Mouse (Mus musculus) retina, adult 2 months (tissue): ENCODE measurements around the gene Phgdh.

Experiments used
- DNase-seq: peaks from one replicate; pipeline ENCODE4 v3.0.0-alpha.2; 2012; ENCODE audit warnings: low read depth, low spot score

Gene Phgdh

GRCm38 (mm10) chr3:98299391-98300100, 40.2 kb downstream of the Phgdh start:
- DNase-seq: no peak

- no peak for DNase-seq
These were observed 43.8 kb downstream of the Phgdh start for GRCm38 (mm10) chr3:98295965-98296364.

GRCm38 (mm10) chr3:98291044-98291443, 48.7 kb downstream of the Phgdh start:
- no peak for DNase-seq

GRCm38 (mm10) chr3:98283205-98283604, 56.6 kb downstream of the Phgdh start:
- DNase-seq: no peak

GRCm38 (mm10) chr3:98282422-98282821, 57.4 kb downstream of the Phgdh start:
- no peak for DNase-seq

GRCm38 (mm10) chr3:98280933-98281678, 58.7 kb downstream of the Phgdh start:
- no peak for DNase-seq

GRCm38 (mm10) chr3:98280204-98280932, 59.4 kb downstream of the Phgdh start, which contains the start of gene Hmgcs2:
Gene Hmgcs2 (plus strand): TSS chr3:98280435.
- DNase-seq: no peak

GRCm38 (mm10) chr3:98279682-98280081, 60.1 kb downstream of the Phgdh start:
- no peak for DNase-seq

- no peak for DNase-seq
These were observed 66.0 kb downstream of the Phgdh start for GRCm38 (mm10) chr3:98273623-98274398.

- DNase-seq: no peak
These were observed 72.5 kb downstream of the Phgdh start for GRCm38 (mm10) chr3:98267249-98267651.
